Mouse (Mus musculus) urinary bladder, postnatal 25 days (tissue): ENCODE measurements around the gene Meiob.

ENCODE experiments used
- DNase-seq: peaks from one replicate; pipeline ENCODE4 v3.0.0; 2022; ENCODE audit warnings: low spot score

The Meiob gene

DNA sequence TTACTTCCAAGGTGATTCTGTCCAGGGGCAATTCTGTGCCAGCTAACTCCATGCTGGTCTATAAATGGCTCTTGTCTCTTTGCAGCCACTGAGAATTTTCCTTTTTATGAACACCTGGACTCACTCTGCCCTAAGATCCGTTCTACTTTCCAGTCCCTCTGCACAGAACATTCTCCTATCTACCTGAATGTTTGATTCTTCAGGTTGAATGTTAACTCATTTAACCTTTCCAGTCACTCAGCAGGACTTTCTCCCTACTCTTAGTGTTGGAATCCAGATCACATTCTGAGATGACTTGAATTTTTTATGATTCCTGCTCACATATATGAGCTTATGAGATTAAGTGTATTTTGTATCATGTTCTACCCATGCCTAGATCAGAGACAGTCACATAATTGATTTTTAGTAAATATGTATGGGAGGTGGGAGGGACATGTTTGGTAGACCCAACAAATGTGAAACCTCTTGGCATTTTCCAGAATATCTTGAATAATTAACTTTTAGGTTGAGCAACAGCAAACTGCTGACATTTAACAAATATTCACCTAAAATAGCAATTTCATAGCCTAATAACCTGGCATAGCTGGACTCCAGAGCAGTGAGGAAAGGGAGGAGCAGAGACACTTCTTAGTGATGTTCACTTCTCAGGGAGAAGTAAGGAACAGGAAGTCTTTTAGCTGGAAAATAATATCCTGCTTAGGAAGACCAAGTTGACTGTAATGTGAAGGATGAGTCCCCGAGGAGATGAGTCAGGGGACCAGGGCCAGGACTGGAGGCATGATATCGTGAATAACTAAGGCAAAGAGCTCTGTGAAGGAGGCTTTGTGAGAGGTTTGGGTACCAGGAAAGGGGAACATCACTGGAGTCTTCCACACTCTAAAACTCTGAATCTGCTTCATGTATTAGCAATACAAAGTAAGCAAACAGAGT is 17.5 kb downstream of the Meiob start:
- no peak for DNase-seq

DNA sequence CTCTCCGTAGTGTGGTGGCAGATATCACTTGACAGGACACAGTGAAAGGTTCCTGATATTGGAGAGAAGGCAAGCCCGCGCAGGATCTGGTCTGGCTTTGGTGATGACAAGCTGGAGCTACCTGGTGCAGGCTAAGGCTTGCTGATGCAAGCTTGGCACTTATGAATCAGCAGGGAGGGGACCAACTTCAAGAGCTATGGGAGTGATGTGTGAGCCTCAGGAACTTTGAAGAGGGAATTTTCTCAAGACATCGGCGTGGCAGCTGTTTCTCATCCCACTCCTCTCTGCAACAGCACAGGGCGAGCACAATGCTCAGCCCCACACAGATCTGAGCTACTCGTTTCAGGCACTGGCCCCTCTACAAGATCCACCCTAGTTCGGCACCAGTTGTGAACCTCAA is 35.8 kb downstream of the Meiob start, which contains the start of gene Hagh:
Gene Hagh, plus strand, starts transcription at position 302 of the 400 bp plus-strand sequence.
- DNase-seq, result peak; percentile 39

DNA sequence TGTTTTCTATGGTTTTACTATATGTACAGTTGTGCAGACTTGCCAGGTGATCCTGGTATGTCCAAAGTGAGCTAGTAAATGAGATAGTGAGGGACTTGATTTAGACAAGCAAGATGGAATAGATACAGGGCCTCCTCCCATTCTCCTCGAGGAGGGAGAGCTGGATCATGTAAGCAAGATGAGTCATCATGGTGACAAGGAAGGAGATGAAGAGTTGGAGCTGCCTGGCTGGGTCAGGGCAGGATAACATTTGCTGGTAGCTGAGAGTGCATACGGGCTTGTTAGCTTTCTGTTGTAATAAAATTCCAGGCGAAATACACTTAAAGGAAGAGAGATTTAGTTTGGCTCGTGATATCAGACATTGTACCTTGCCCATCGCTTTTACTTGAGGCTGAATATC is 36.3 kb downstream of the Meiob start:
- DNase-seq, result no peak

DNA sequence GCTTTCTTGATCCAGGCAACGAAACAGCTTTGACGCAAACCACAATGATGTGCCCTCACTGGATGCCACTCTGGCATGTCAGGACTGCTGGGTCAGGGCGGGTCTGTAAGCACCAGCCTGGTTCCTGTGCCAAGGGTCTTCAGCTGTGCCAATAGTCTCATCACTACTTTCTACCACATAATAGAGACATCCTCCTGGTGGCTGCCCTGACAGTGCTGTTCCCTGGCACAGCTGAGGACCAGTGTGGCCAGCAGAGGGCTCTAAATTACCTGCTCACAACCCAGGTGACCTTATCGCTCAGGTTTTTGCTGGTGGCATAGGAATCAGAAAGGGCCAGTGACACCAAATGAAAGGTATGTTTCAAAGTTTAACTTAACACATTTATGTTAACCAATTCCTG is 37.0 kb downstream of the Meiob start:
- DNase-seq, result no peak

DNA sequence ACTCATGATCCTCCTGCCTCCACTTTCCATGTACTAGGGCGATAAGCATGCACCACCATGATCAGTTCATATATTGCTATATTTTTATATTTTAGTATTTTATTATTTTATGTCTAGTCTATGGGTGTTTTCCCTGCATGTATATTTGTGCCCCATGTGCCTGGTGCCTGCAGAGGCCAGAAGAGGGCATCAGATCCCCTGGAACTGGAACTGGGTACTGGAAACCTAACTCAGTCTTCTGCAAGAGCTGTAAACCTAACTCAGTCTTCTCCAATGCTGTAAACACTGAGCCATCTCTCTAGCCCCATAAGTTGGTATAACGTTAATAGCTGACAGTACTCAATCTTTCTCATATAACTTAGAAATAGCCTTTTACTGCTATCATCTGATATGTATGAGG is 38.5 kb downstream of the Meiob start:
- no peak for DNase-seq

DNA sequence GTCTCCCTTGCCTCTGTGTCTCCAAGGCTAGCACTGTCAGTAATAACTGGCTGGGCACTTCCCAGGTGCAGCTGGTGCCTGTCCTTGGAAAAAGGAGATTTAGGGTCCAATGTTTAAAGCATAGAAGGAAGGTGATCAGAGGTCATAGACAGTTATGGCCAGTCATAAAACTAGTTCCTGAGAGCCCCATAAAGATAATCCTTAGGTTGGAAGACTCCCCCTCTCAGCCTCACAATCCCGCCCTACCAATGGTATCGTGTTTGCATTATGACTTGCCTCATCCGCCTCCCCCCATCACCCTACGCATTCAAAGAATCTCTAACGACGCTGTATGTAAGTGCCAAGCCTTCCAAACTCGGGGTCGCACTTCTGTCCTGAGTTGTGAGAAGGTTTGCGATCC is 40.4 kb downstream of the Meiob start:
- no peak for DNase-seq

DNA sequence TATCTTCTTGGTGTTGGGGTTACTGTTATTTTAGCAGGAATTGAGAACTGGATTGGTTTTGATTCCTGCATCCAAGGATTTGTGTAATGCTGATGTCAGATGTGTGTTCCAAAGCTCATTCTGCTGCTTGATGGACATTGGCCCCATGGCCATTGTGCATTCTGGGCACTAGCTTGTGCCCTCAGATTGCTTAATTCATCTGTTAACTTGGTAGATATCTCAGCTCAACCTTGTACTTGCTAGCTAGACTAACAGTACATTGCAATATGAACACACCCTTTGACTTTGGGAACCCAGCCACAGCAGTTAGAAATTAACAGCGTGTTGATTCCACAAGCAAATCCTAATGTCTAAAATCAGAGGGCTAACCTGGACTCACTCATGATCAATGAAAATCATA is 43.3 kb downstream of the Meiob start:
- no peak for DNase-seq

DNA sequence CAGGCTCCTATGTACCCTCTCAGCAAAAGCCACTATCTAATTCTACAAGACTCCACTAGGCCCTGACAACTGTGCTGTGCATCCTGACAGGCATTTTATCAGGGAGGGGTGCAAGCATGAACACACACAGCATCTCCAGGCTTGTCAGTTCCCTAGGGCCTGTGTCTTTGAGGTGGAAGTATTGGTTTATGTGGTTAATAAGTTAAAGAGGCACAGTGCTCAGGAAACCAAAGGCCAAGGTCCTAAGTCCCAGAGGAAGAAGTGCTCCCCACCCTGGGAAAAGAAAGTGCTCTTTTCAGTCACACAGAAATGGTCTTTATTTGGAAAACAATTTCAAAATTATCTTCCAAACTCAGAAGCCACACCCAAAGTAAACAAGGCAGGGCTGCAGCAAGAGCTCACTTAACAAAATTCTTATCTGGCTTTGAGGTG is 44.5 kb downstream of the Meiob start:
- no peak for DNase-seq

DNA sequence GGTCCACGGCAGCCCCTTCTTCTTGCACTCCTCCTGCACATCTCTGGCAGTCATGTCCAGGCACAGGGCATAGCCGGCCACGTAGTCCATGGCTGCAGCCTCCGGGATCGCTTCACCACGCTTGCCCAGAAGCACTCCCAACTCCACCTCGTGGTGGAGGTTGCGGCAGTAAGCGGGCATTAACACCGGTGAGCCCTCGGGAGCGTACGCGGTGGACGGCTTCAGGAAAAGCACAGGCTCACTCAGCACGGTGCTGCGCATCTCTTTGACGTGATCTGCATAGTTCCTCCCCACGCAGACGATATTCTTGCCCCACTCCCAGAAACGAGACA is 45.6 kb downstream of the Meiob start:
- DNase-seq, result no peak

DNA sequence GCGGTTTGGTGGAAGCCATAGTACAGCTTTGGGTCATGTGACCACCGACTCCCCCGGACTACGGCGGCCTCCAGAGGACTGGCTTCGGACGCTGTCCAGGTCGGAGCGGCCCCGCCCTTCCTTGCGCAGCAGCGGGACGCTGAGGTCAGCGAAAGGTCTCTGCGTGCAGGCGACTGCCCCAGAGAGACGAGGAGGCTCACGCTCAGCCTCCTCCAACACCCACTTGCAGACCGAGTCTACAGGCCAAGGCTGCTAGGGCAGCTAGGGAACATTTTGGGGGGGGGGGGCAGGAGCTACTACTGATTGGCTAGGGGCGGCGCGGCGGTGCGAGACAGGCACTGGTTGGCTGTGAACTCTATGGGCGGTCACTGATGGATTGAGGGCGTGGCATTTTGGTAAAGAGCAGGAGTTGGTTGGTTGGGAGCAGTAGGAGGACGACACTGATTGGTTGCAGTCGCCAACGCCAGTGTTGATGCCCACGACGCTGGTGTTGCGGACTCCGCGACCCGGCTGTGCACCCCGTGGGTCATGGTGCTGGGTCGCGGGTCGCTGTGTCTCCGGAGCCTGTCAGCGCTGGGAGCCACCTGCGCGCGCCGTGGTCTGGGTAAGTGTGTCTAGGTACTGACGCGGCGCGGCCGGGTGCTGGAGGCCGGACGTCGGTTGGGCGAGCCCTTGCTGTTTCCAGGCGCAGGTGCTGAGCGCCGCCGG is 46.1 kb downstream of the Meiob start, which contains the start of gene Fahd1:
Gene Fahd1, minus strand, starts transcription at position 300 of the 708 bp plus-strand sequence.
- DNase-seq, result peak; percentile 82

DNA sequence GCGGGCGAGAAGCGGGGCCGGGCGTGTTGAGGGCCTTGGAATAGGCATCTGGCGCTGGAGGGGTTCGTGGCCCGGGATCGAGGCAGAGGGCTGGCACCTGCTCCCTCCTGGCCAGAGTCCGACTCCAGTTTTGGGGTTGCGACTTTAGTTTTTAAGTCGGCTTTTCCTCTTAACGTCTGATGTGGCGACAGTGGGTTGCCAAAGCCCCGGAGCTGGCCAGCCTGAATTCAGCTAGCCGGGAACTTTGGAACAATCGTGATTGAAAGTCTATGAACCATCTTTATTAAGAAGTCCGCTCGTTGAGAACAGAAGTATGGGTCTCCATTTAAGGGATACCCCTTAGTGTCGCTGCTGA is 46.7 kb downstream of the Meiob start:
- DNase-seq, result no peak

DNA sequence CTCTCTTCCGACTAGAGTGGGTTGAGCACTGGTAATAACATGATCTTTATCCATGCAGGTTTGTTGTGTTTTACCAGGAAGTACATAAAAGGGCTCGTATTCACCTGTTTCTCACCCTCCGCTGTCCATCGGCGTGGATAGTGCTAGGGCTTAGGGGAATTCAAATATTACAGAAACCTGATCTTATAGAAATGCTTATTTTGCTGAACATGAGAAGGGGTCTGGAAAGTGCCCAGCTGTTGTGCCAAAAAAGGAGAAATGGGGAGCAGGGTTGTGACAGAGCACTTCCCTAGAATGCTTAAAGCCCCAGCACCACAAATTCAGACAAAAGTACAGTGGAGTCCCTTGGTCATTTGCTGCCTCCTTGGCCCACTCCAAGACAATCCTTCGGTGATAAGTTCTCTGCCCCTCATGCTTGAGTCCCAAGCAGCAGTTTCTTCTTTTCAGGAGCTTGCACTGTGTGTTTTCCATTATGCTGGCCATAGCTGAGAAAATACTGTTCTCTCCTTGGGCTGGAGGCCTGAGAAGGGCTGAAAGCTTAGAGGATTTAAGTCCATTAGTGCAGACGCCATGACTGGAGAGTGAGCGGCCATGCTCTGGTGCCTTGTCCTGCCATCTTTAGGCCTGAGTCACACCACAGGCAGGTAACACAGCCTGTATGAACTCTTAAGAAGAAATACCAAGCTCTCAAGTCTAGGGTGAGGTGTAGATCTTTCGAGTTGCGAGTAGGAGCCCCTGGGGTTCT is 47.5 kb downstream of the Meiob start:
- DNase-seq, result no peak

DNA sequence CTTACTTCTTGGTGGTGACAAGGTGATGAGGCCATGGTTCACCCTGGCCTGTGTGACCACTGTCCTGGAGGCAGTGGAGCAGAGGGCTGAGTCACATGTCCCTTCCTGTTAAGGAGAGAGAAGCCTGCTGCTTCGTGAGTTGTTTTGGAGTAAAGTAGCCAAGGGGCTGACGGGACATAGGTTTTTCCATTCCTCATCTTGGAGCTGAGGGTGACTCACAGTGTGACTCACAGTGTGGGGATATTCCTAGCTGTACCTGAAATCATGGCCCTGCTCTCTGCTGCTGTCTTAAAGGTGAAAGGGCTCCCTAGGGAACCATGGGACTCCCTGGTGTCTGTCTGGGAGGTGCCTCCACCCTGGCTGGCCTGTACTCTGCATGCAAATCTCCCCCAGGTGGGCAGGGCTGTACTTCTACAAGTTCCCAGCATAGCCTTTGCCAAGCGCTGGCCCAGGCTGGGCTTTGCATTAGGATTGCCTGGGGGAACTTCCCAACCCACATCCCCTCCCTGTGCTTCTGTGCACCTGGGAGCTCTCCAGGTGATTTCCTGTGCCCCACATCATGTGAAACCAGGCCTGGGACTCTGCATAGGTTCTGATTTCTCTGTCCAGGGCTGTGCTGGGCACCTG is 51.9 kb downstream of the Meiob start:
- no peak for DNase-seq

DNA sequence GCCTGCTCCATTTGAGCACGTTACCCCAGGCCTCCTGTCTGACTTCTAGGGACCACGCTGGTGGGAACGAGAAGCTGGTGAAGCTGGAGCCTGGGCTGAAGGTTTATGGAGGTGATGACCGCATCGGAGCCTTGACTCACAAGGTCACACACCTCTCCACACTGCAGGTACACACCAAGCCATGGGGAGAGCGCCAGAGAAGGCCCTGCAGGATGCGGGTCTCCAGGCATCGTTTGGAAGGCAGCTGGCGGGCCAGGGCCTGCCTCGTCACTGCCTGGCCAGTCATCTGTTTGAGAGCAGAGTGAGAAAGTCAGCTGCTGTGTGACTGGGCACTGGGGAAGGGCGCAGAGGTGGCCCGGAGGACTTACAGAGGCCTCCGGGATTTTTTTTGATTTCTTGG is 52.5 kb downstream of the Meiob start:
- no peak for DNase-seq

DNA sequence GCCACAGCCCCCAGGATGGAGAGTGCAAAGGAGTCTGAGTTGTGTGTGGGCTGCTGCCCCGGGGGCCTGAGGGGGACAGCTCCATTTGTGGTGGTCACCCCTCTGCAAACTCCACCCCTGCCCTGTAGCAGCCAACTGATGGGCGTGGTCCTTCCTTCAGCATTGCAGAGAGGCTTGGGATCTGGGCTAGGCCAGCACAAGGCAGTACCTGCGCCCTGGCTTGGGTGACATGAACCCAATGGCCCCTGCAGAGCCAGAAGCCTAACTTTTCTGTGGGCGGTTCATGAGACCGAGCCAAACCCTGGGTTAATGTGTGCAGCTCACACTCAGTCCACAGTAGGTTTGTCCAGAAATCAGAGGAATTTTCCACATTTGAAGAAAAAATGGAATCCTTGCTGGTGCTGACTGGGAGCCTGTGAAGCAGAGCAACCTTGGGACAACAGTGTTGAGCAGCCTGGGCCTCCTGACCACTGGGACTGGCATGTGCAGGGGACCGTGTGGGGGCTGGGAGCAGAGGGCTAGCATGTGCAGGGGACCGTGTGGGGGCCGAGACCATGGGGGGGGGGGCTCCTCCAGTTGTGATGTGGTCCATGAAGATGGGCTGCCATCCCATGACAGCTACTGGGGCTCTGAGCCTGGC is 53.9 kb downstream of the Meiob start:
- DNase-seq, result no peak

DNA sequence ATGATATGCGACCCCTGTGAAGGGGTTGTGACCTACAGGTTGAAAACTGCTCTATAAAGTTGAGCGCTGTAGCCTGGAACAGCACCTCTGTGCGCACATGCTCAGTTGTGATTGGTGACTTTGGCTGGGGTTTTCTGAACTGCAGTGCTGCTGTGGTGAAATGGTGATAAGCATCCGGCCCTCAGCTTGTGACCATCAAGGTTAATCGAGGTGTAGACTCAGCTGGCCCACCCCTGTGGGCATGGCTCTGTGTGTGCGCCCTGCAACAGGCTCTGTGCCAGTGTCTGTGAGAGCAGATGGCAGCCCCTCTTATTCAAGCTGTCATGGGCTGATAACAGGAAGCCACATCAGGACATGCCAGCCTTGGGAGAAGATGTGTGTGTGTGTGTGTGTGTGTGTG is 54.9 kb downstream of the Meiob start:
- no peak for DNase-seq

DNA sequence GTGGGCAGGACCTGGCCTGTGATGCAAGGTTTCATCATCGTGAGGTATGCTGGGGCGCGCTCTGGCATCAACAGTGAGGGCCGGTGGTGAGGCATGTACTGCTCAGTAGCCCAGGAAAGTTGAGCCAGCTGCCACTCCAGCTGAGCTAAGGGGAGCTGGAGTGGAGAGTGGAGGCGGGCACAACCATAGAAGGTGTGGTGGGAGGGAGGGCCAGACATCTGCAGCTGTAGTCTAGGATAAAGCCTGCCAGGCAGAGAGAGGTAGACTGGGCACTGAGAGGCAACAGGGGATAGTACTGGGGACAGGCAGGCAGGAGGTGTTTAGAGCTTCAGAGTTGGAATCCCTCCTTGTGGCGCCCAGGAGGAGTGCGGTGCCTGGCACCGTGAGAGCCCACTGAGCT is 56.0 kb downstream of the Meiob start:
- no peak for DNase-seq

DNA sequence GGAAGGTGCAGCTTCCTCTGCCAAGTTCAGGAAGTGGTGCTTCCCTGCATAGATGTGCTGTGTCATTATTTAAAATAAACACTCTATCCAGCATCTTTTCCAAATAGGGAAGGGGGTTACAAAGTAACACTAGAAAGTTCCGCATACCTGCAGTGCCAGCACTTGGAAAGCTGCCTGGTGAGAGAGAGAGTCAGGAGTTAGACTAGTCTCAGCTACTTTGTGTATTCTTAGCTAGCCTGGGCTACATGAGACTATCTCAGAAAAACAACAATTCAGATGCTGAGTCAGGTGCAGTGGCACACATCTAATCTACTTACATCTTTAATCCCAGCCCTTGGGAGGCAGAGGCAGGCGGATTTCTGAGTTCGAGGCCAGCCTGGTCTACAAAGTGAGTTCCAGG is 57.7 kb downstream of the Meiob start:
- no peak for DNase-seq

DNA sequence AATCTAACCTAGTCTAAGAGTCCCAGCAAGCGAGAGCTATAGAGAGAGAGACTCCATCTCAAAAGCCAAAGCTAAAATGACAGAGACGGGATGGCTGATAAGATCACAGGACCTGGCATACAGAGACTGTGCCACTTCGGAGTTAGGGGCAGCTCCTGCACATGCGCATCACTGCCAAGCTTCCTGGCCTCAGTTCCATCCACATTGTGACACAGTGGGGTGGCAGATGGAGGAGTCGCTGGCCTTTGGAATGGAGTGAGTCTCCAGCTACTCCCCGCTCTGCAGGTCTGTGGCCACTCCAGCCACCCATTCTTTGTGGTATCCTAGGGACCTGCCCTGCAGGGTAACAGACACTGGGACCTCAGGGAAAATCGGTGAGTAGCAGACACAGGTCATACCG is 61.7 kb downstream of the Meiob start, which contains the start of gene Igfals:
Gene Igfals, plus strand, starts transcription at position 222 of the 400 bp plus-strand sequence.
- DNase-seq, result no peak

DNA sequence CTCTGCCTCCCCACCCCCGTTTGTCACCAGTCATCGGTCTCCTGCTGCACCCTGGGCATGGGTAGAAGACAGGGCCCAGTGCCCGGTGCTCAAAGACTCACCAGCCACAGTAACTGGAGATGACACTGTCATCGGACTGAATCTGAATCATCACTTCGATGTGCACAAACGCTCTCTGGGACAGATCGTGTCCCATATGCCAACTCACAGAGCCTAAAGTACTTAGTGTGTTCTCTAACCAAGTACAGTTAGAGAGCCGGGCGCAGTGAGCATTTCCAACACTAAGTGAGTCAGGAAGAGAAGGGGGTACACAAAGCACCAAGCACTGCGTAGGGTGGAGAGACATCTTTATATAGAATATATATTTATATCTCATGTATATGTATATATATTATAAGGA is 63.8 kb downstream of the Meiob start:
- no peak for DNase-seq

DNA sequence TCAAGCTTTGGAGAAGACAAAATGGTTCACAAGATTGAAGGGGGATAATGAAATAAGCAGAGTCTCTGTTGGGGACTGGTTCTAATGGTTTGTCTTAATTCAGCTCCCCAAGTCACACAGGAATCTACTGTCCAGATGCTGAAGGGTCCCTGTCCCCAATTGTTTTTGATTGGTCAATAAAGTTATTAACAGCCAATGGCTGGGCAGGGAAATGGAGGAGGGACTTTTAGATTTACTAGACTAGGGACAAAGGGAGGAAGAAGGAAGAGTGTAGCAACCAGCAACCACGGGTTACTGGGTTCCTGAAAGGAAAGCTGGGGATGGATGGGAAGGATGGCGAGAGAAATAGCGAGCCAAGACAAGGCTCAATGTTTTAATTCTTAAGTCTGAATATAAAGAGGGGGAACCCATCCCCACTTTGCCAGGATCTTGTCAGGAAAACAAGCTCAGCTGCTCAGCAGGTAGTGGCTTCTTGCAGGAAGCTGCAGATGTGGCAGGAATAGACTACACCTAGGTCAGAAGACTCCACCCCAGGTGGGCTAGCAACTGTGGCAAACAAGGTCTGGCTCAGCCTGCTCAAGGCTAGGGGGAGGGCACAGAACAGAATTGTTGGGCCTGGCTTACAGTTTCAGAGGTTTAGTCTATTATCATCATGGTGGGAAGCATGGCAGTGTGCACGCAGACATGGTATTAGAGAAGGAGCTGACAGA is 69.8 kb downstream of the Meiob start:
- no peak for DNase-seq
